Mouse (Mus musculus): ENCODE measurements around the gene Nkpd1. TPM values are rescaled to one million over a fixed set of nuclear protein-coding genes. Genes with fewer than 3 reads are reported as not detected.

Nkpd1 gene
- total and polyA plus RNA-seq, 3 experiments, result 1.1 to 2.1 (median 1.9) TPM

GRCm38 (mm10) chr7:19561765-19562642 lies 44.4 kb downstream of the Nkpd1 start (continued):
- no peak for TF ChIP-seq RCOR1 (conservative IDR thresholded peaks at IDR 0.05; ENCODE audit: low read depth, low read length)
- TF ChIP-seq ELF1 (IDR thresholded peaks at IDR 0.05; ENCODE audit: low read depth, low read length), result peak; percentile 61; the same call in 1 of the 2 replicates
- TF ChIP-seq GABPA (IDR thresholded peaks at IDR 0.05; ENCODE audit: insufficient replicate concordance, low read depth, low read length), result no peak
- TF ChIP-seq USF1 (IDR thresholded peaks at IDR 0.05; ENCODE audit: low read depth, low read length), result no peak
- TF ChIP-seq BHLHE40 (IDR thresholded peaks at IDR 0.05; ENCODE audit: low read depth, low read length), result peak; percentile 99
- TF ChIP-seq CHD2 (IDR thresholded peaks at IDR 0.05; ENCODE audit: low read length), result peak; percentile 85
- TF ChIP-seq POLR2A (IDR thresholded peaks at IDR 0.05; ENCODE audit: low read depth, low read length), result peak; percentile 68
- TF ChIP-seq USF2 (conservative IDR thresholded peaks at IDR 0.05; ENCODE audit: low read depth, low read length), result no peak
- TF ChIP-seq CHD1 (IDR thresholded peaks at IDR 0.05; ENCODE audit: low read depth, low read length), result no peak
- no peak for TF ChIP-seq JUN (IDR thresholded peaks at IDR 0.05; ENCODE audit: insufficient read depth, low read depth, low read length)
- no peak for TF ChIP-seq EP300 (IDR thresholded peaks at IDR 0.05; ENCODE audit: low read length)
- peak; percentile 69 for TF ChIP-seq MXI1 (IDR thresholded peaks at IDR 0.05; ENCODE audit: low read depth, low read length)
- TF ChIP-seq HCFC1 (IDR thresholded peaks at IDR 0.05; ENCODE audit: low read depth, low read length), result peak; percentile 88
- TF ChIP-seq NELFE (IDR thresholded peaks at IDR 0.05; ENCODE audit: low read depth, low read length), result peak; percentile 42
- no peak for TF ChIP-seq ZKSCAN1 (IDR thresholded peaks at IDR 0.05; ENCODE audit: borderline replicate concordance, low read depth, low read length)
- peak; percentile 96 for TF ChIP-seq NRF1 (IDR thresholded peaks at IDR 0.05; ENCODE audit: low read depth, low read length)
- TF ChIP-seq CTCF (conservative IDR thresholded peaks at IDR 0.05 in 1 of 2, IDR thresholded peaks at IDR 0.05 in 1 of 2; ENCODE audit: low read depth in 2 of 2, low read length in 2 of 2), result no peak
- peak; percentile 69 for TF ChIP-seq IRF4 (IDR thresholded peaks at IDR 0.05; ENCODE audit: low read depth, low read length)
- TF ChIP-seq KAT2A (IDR thresholded peaks at IDR 0.05; ENCODE audit: insufficient replicate concordance, low read length), result peak; percentile 69; the same call in 1 of the 2 replicates
- TF ChIP-seq ZNF384 (IDR thresholded peaks at IDR 0.05; ENCODE audit: low read depth, low read length), result 0 out of 2 replicates have a peak, but pooled peaks have one; percentile 2
- no peak for TF ChIP-seq SMC3 (IDR thresholded peaks at IDR 0.05; ENCODE audit: low read depth, low read length)
- TF ChIP-seq JUND (conservative IDR thresholded peaks at IDR 0.05; ENCODE audit: low read depth, low read length), result no peak

GRCm38 (mm10) chr7:19562643-19563410 lies 45.2 kb downstream of the Nkpd1 start, which contains the start of gene Ppp1r37:
TSS of gene Ppp1r37 (minus strand) at chr7:19563076.
- H3K27ac ChIP-seq (ENCODE audit: insufficient read depth, low read depth), result peak within 1 kb of the TSS; percentile 69
- in situ Hi-C loops (cut with MboI; ENCODE audit: low pct_ligation_motif_present, low pct_unique_long_range_greater_than_20kb, low sequenced_read_pairs), result loop anchor here (25.0 kb wide), 1 partner anchor 151 kb away; the partner anchor contains the start of genes Ckm and Klc3
- H3K27me3 ChIP-seq (replicated peaks), result no peaks in the 10 kb centered on the region
- H3K79me2 ChIP-seq (replicated peaks; ENCODE audit: control insufficient read depth, extremely low read depth, insufficient read depth, poor library complexity, severe bottlenecking), result peaks cover 39% of the 10 kb centered on the region
- peaks cover 13% of the 10 kb centered on the region for H3K9me3 ChIP-seq (replicated peaks; ENCODE audit: low read length)
- TF ChIP-seq PAX5 (IDR thresholded peaks at IDR 0.05; ENCODE audit: low read length) (no peak), EP300 (IDR thresholded peaks at IDR 0.05; ENCODE audit: low read length) (0 out of 2 replicates have a peak, but pooled peaks have one; percentile 14)
- dilution Hi-C loops (cut with MboI; ENCODE audit: extremely low pct_ligation_motif_present, extremely low pct_unique_long_range_greater_than_20kb, low sequenced_read_pairs), result no loop called here
- peak within 1 kb of the TSS; percentile 58 for H3K4me2 ChIP-seq (ENCODE audit: insufficient read depth, low read depth, poor library complexity, severe bottlenecking)
- peak within 1 kb of the TSS; percentile 93 for H3K9ac ChIP-seq (ENCODE audit: insufficient read depth, low read depth)
- H3K4me1 ChIP-seq (ENCODE audit: control insufficient read depth in 1 of 2, insufficient read depth in 2 of 2), result peaks cover 8 to 41% of the 10 kb centered on the region in 2 experiments
- peak within 1 kb of the TSS; percentile 88 to 98 (median 91) for H3K4me3 ChIP-seq (replicated peaks in 1 of 3; ENCODE audit: low read depth in 2 of 3, low read length in 2 of 3, poor library complexity in 1 of 3)
- no peak for DNase-seq (ENCODE audit: extremely low read depth)
- peaks cover 29 to 64% of the 10 kb centered on the region in 2 experiments for H3K36me3 ChIP-seq (replicated peaks in 1 of 2; ENCODE audit: control insufficient read depth in 1 of 2, insufficient read depth in 1 of 2, low read length in 1 of 2)

Data from CH12.LX (cell line).